Mouse (Mus musculus): Measurements from ENCODE around the gene Abat.

The Abat gene

DNA sequence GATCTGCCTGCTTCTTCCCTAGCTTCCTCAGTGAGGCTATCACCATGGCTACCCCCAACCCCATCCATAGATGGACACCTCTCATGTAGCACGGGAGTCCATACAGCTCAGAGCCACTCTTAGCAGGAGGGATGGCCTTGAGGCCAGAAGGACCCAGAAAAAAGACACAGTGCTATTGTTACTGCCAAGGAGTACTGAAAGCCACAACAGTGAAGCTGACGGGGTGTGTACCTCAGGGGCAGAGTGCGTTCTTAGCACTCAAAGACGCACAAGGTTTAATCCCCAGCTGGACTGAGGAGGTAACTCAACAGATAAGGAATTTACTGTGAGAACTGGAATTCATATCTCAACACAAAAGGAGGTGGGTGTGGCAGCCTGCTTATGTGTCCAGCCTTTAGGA is 59.8 kb downstream of the Abat start:
- DNase-seq (ENCODE audit: extremely low read depth, low read depth, low spot score): no peak

DNA sequence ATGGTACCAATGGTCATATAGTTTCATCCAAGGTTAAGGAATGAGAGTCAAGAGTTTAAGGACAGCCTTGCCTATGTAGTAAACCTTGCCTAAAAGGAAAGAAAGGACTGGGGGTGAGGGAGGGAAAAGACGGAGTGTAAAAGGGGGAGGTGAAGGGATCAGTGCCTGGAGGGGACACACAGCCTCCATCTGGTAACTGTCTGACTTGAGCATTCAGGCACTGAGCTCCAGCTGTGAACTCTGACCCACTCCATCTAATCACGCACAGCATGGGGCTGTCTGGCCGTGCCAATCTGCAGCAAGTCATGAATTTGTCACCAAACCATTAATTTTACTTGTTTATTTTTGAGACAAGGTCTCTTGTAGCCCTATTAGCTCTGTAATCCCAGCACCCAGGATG is 60.5 kb downstream of the Abat start:
- DNase-seq (ENCODE audit: extremely low read depth, low read depth, low spot score): no peak

DNA sequence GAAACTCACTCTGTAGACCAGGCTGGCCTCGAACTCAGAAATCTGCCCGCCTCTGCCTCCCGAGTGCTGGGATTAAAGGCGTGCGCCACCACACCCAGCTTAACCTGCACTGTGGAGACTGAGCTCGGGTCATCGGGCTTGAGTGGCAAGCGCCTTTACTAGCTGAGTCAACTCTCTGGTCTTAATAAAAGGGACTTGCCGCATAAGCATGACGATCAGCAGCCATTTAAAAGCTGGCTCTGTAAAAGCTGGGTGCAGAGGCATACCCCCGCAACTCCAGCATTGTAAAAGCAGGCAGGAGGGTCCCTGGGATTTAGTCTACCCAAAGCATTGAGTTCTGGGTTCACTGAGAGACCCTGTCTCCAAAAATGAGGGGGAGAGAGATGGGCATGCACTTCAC is 61.1 kb downstream of the Abat start:
- no peak for DNase-seq (ENCODE audit: extremely low read depth, low read depth, low spot score)

DNA sequence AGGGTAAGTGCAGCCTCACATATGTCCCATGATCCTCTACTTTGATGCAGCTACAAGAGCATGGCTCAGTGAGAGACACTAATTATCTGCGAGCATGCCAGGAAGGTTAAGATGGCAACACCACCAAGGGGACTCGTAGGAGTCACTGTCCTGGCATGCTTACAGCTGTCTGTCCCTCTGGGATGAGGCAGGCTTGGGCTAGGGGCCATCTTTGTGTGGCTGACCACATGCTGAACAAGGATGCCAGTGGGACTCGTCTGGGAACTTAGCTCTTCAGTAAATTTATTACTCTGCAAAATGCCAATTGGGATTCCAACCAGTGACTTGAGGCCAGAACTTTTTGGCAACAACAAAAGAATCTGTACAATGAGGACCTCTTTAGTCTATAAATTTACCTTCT is 62.9 kb downstream of the Abat start:
- no peak for DNase-seq (ENCODE audit: extremely low read depth, low read depth, low spot score)

DNA sequence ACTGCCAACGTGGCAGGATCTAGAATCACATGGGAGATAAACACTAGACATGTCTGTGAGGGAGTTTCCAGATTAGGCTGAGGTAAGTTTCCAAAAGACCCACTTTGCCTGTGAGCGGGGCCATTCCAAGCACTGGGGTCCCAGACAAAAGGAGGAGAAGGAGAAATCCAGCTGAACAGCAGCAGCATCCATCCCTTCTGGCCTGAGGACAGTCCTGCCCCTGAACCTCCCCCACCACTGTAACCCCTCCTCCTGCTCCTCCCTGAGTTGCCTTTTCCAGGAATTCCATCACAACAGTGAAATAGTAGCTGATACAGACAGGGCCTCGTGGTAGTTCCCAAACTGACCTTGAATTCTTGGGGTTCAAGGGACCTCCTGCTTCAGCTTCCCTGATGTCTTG is 63.7 kb downstream of the Abat start:
- no peak for DNase-seq (ENCODE audit: extremely low read depth, low read depth, low spot score)

DNA sequence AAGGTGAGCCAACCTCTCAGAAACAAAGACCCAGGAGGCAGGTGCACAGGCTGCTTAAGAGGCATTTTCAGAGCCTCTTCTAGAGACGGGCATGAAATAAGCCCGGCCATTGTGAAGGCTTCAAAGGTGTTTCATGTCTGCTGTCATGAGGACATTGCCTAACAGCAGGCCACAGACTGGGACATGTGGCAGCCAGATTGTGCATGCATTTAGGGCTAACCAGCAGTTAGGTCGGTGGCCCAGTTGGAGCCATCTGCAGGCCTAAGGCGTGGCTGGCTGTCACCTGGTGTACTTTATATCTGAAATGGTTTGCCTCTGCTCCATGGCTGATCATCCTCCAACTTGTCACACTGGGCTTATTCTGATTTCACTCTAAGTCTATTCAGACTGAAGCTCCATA is 65.1 kb downstream of the Abat start:
- no peak for DNase-seq (ENCODE audit: extremely low read depth, low read depth, low spot score)

DNA sequence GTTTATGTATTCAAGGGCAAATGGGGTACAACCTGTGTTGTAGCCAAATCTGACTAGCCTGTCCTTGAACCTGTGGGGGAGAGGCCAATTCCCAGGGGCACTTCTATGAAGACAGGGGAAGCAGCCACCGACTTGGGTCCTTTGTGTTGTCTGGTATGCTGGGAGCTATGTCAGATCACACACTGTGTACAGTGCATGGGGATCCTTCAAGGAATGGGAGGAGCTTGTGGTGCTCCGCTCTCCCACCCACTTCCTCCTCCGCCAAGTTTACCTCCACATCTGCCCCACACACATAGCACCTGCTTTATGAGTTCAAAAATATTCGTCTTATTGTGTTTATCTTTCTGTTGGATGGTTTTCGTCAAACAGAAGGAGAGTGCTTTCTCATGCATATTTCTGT is 66.3 kb downstream of the Abat start:
- no peak for DNase-seq (ENCODE audit: extremely low read depth, low read depth, low spot score)

DNA sequence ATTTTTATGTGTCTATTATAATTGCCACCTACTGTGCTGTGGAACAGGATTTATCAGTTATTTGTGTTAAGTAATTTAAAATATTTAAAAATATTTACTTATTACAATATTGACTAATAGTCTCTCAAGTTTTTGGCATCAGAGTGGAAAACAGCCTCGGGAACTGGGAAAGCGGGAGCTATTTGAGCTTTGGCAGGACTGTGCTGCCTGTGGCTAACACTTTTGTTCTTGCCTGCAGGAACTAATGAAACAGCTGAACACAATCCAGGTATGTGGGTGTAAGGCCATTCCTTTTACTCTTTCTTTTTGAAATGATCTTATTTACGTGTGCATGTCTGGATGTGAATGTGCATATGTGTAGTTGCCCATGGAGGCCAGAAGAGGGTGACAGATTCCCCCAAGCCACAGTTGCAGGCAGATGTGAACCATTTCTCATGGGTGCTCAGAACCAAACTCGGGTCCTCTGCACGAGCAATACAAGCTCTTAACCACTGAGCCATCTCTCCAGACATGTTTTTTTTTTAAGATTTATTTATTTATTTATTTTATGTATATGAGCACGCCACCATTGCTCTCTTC is 68.5 kb downstream of the Abat start:
- no peak for DNase-seq (ENCODE audit: extremely low read depth, low read depth, low spot score)

DNA sequence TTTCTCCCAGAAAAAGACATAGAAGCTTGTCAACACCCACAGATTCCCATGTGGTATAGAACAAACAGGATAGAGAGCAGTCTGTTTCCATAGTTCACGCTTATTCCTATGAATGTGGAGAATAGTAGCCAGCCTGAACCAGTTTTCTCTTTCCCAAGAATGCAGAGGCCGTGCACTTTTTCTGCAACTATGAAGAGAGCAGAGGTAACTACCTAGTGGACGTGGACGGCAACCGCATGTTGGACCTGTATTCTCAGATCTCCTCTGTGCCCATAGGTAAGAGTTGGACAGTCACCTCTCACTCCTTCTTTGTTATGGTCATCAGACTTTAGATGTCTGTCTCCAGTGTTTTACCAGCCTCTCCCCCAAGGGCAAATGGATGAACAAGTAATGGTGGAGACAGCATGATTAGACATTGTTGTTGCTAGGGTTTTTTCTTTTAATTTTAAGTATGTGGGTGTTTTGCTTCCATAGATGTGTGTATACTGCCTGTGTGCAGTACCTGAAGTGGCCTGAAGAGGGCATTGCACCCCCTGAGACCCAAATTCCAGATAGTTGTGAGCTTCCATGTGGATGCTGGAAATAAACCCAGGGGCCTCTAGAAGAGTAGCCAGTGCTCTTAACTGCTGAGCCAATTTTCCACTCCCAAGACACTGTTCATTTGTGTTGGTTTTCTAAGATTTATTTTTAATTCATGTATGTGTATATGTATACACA is 69.5 kb downstream of the Abat start:
- no peak for DNase-seq (ENCODE audit: extremely low read depth, low read depth, low spot score)

DNA sequence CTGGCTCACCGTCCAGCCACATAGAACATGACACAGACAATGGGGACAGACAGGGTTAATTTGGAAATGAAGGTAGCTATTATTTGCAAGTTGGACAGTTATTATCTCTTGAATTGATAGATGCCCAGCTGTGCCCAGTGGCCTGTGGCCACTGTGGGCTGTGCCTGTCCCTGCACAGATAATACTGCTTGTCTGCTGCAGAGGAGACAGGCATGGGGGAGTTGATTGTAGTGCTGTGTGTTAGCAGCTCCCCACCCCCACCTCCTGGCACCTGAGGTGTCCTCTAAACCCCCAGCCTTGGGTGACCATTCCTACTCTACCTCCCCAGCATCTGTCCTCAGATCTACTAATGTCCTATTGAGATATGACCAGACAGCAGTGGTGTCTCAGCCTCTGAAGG is 71.0 kb downstream of the Abat start:
- DNase-seq (ENCODE audit: extremely low read depth, low read depth, low spot score): no peak

DNA sequence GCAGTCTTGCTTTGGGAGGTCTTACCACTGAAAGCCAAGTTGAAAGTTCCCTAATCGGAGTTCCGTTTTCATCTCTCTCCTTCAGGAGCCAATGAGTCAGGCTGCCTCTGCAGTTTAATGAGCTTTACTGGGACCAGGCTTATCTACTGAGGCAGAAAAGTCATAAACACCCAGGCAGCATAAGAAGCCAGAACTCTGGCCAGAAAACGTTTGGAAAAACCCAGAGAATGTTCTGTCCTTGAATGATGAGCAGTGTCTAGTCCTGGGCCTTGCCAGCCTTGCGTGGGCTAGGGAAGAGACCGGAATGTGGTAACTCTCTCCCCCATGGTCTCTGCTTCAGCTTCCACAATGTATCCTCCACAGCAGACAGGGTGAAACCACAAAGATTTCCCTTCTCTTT is 71.8 kb downstream of the Abat start:
- no peak for DNase-seq (ENCODE audit: extremely low read depth, low read depth, low spot score)

GRCm38 (mm10) chr16:8595411-8595810 is 82.2 kb downstream of the Abat start:
- DNase-seq (ENCODE audit: extremely low read depth, low read depth, low spot score): no peak

DNA sequence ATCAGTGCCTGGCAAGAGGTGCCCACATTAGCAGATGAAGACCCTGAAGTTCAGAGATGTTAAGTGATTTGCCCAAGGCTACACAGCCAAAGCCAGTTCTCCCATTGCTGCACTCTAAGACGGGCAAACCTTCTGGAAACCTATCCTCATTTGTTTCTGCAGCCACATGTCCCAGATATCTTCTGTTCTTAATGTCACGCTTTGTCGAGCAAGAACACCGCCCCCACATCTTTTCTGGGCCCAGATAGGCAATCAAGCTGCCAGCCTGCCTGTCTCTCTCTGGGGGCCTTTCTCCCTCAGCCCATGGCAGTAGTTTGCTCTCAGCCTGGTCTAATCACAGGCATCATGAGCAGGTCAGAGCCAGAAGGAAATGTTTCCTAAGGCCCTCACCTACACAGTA is 83.1 kb downstream of the Abat start:
- no peak for DNase-seq (ENCODE audit: extremely low read depth, low read depth, low spot score)

DNA sequence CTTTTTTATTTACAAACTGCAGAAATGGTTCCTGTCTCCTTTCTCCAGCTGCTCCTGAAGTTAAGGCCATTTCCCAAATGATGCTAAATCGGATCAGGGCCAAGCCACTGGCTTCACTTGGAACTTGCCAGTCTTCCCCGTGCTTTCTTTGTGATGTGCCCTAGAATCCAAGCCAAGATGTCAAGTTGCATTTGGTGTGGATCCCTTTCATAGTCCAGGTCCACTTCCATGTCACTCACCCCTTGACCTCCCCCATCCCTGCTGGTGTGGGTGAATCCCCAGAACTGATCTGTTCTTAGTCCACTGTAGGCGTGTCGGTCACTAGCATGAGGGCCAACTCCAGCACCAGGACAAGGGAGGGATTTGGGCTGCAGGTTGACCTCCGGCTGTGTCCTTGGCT is 84.3 kb downstream of the Abat start:
- DNase-seq (ENCODE audit: extremely low read depth, low read depth, low spot score): no peak

DNA sequence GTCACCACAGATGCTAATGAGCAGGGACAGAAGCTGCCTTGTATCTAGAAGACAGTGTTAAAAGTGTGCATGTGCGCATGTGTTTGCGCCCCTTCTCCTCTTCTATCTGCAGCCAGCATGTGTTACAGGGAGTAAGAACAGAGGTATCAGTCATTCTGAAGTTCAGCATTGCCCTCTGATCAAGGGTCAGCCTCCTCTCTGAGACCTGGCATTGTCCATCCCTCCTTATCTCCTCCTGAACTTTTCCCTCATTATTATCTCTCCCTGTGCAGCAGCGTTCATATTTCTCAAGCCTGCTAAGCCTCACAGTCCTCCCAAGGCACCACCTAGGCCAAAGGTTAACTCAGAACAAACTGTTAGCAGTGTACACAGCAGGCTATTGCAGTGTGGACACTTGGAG is 90.6 kb downstream of the Abat start:
- DNase-seq (ENCODE audit: extremely low read depth, low read depth, low spot score): no peak

DNA sequence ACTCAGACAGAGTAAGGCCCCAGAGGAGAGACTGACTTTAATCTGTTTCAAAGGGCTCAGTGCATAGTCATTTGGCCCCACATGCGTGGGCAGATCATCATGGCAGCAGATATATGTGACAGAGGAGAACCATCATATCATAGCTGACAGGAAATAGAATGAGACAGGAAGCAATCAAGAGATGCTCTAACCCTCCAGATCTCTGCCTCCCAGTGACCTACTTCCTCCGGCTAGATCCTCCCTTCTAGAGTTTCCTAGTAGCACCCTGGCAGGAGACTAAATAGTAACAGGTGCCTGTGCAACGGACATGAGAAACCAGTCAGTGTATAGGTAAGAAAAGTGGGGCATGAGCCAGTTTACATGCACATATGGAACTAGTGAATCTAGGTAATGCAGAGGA is 97.2 kb downstream of the Abat start:
- DNase-seq (ENCODE audit: extremely low read depth, low read depth, low spot score): no peak

DNA sequence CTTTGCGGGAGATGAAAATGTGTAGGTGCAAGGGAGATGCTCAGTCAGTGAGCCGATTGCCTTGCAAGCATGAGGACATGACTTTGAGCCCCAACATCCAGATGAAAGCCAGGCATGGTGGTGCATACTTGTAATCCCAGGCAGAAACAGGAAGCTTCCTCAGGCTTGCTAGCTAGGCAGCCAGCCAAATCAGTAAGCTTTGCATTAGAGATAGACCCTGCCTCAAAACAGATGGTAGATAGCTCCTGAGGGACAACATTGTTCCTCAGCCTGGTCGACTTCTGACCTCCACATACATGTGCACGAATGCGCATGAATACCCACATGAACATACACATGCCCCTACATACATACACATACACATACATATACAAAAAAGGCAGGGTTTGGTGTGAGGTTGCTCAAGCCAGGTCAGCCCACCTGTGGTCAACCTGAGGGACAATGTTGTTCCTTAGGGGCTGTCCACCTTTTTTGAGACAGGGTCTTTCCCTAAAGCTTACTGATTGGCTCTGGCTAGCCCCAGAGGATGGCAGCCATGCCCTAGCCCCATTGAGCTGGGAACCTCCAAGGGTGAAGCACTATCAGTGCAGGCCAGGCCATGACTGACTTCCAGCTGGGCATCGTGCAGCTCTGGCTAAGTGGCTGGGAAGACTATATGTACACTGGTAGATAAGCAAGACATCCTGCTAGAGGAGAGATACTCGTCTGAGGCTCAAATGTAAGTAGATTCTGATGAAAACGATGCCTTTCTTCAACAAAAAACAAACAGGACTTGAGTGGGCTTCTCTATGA is 99.2 kb downstream of the Abat start:
- DNase-seq (ENCODE audit: extremely low read depth, low read depth, low spot score): no peak

GRCm38 (mm10) chr16:8613039-8613438 is 99.8 kb downstream of the Abat start:
- no peak for DNase-seq (ENCODE audit: extremely low read depth, low read depth, low spot score)

- no peak for DNase-seq (ENCODE audit: extremely low read depth, low read depth, low spot score)
Observed at GRCm38 (mm10) chr16:8613447-8613846, 100.2 kb downstream of the Abat start.

DNA sequence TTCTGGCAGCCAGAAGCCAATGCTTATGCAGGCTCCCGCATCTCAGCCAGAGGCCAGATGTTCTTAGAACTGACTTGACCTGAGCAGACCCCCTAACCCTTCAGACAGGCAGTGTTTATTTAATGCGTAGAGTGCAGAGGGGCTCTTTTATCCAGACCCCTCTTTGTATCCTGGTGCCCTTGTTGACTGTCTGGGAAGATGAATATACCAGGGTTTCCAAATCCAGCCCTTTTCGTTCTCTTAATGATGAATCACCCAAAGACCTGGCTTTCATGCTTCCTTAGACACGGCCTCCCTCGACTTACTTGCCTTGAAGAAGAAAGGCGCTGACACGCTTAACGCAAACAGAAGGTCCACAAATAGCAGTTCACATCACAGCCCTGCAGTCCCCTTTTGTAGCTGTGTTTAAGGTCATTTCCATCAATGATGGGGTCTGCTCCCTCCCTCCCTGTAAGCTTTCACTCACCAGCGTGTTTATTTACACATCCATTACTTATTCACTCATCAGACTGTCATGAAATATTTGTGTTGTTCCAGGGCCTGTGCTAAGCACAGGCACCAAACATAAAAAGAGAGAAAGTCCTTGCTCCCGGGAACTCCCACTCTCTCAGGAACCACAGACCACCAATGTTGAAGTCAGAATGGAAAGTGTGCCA is 106.6 kb downstream of the Abat start:
- no peak for DNase-seq (ENCODE audit: extremely low read depth, low read depth, low spot score)

DNA sequence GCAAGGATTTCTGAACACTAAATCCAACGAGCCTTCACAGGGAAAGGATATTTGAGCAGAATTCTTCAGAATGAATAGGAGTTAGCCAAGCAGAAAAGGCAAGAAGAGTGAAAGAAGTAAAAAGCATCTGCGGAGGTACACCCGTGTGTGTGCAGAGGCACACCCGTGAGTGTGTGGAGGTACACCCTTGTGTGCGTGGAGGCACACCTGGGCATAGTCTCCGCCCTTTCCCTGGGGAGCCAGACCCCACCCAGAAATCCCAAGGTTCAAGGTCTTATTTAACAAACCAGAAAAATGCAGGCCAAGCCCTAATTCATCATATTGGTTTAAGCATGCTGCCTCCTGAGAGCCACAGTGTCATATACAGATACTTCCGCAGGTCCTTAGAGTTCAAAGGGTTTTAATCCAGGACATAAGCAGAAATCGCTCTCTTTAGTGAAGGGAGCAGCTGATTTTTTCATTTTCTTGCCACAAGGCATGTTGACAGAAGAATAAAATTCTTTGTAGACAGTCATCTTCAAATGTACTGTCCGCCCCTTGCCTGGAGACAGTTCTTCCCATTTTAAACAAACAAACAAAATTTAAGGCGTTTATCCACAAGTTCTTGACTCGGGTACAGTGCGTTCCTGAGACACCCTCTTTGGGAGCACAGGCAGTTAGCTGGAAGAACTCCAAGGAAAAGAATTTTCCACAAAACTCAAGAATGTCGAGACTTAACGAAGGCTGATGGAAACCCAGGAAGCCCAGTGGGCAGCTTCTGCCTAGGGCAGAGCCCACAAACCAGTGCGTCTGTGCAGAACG is 107.3 kb downstream of the Abat start:
- no peak for DNase-seq (ENCODE audit: extremely low read depth, low read depth, low spot score)
